Mouse (Mus musculus): Measurements from ENCODE around the gene Mag.

GRCm38 (mm10) chr7:30956756-30957366 is 42.2 kb upstream of the Mag start, which contains the start of gene Usf2:
- no peak for TF ChIP-seq GATA1 (IDR thresholded peaks at IDR 0.05; ENCODE audit: borderline replicate concordance, low read length)
- no peak for TF ChIP-seq FLI1 (IDR thresholded peaks at IDR 0.05; ENCODE audit: low read length)

Data from megakaryocyte, embryonic 14.5 days (primary cell).